Mouse (Mus musculus) lung, postnatal 10 days (tissue): ENCODE results near the gene Cdkn2c.
A peak's percentile ranks its signal among the peaks of the same experiment; 100 is the strongest.

ENCODE experiments used
- DNase-seq: peaks from one replicate; pipeline ENCODE4 v3.0.0; 2021

Cdkn2c gene

GRCm38 (mm10) chr4:109657021-109657850 is 9.8 kb downstream of the Cdkn2c start:
- DNase-seq = peak; percentile 56

DNA sequence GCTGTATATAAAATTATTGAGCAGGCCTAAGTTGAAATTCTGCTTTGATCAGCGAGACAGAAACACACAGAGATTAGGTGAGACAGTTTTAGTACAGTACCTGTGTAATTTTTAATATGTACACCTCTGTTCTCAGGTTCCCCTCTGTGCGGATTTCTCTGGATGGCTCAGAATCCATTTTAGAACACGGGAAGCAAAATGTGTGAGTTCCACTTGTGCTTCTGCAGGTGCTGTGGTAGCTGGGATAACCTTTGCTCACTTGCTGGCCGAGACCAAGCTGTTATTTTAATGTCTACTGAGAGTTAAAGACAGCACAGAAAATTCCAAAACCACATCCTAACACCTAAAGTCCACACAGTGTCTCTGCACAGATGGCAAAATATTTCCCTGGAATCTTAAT is 10.7 kb downstream of the Cdkn2c start:
- DNase-seq = no peak

DNA sequence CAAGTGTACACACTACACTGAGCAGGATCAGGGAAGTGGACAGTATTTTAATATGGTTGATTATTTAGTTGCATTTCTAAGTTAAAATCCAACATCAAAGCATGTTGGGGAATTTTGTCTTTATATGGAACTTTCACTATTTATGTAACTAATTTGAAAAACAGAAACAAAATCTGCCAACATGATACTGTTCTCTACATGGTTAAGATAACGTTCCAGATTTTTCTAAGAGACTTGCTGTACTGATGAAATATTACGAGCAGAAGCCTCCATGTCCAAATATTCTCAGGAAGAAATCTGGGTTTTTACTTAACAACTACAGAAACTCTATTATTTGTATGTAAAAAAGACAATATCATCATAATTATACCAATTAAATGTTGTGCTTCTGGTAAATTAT is 11.3 kb downstream of the Cdkn2c start:
- no peak for DNase-seq

- no peak for DNase-seq
Measured at GRCm38 (mm10) chr4:109654701-109655100, 12.3 kb downstream of the Cdkn2c start.

DNA sequence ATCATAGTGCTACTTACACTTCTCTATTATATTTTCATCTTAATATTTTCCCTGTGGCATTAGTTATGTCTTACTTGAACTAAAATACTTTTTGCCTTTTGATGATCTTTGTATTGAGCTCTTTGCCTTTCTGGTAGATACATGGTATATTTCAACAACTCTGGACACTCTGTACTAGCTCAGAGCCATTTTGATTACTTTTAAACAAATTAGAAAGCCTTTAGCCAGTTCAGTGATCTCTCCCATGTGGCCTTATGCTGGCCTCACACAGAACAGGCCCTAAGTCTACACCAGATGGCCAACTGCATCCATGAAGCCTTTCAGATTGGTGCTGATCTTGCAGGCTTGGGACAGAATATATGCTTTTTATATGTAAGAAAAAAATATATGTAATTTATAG is 13.7 kb downstream of the Cdkn2c start:
- DNase-seq = no peak

GRCm38 (mm10) chr4:109649331-109649730 is 17.7 kb downstream of the Cdkn2c start:
- DNase-seq = no peak

- no peak for DNase-seq
Measured at GRCm38 (mm10) chr4:109647281-109647680, 19.7 kb downstream of the Cdkn2c start.

GRCm38 (mm10) chr4:109641451-109641850 is 25.5 kb downstream of the Cdkn2c start:
- DNase-seq = peak; percentile 88

GRCm38 (mm10) chr4:109640141-109640540 is 26.8 kb downstream of the Cdkn2c start:
- peak; percentile 79 for DNase-seq

- DNase-seq = no peak
Measured at GRCm38 (mm10) chr4:109639356-109639755, 27.6 kb downstream of the Cdkn2c start.

DNA sequence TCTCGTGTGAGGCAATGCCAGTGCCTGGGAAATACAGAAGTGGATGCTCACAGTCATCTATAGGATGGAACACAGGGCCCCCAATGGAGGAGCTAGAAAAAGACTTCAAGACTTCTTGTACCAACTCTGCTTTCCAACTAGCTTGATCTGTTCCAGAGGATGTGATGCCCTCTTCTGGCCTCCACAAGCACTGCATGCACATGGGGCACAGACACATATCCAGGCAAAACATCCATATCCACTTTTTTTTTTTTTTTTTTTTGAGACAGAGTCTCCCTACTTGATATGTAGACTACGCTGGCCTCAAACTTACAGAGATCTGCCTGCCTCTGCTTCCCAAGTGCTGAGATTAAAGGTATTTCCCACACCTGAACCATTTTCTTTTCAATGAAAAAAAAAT is 32.0 kb downstream of the Cdkn2c start:
- DNase-seq = peak; percentile 30

DNA sequence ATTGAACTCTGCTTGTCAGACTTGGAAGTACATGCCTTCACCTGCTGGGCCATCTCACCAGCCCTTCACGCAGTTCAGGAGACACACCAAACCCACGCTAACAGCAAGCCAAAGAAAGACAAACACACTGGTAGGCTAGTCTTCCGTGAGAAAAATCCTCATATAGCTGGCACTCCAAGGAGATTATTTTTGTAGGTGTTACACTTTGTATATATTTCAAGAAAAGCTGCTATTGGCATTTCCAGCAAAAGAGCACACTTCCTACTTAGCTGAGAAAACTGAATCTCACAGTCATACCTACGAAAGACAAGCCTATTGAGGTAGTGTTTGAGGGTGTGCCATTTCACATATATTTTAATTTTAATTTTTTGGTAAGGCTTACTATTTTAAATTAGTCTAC is 36.0 kb downstream of the Cdkn2c start:
- DNase-seq = no peak

DNA sequence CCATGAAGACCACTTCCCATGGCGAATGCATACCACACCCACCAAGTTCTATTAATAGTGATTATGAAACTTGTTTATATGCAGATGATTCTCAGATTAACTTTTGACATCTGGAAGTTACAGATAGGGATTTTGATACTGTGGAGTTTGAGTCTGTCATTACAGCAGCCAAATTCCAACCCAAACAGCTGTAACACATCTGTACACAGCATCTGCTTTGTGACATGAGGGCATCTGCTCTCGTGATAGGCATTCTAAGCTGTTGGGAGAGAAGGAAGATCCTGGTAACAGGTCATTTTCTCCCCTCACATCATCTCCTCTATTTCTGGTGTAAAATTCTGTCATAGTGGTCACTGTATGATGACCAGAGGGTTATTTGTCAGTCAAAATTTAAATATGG is 36.8 kb downstream of the Cdkn2c start:
- peak; percentile 61 for DNase-seq

- peak; percentile 58 for DNase-seq
Measured at GRCm38 (mm10) chr4:109612596-109612995, 54.4 kb downstream of the Cdkn2c start.
